Mouse (Mus musculus) urinary bladder, postnatal 0 days (tissue): Measurements from ENCODE around the gene 2900011O08Rik. TPM values are rescaled to one million over a fixed set of nuclear protein-coding genes. Genes with fewer than 3 reads are reported as not detected.

Experiments
- microRNA-seq: library from miRNA; unstranded; fragments of <30 nt; microRNA quantifications from one replicate; pipeline ENCODE4, GENCODE M21; 2016
- polyA plus RNA-seq: library from polyadenylated mRNA; unstranded; fragments of >200 nt; fragmentation: Nextera tagmentation; extraction: Ambion mirVana; gene quantifications from 2 replicates; pipeline ENCODE4 v1.2.1, GENCODE M21; 2015

Gene 2900011O08Rik
- polyA plus RNA-seq: 0.06 and 0.29 TPM in 2 replicates

GRCm38 (mm10) chr16:13986574-13987478, at the start of gene 2900011O08Rik, which contains the start of gene Ifitm7:
TSS of gene 2900011O08Rik (plus strand) at chr16:13986604.
TSS of gene Ifitm7 (minus strand) at chr16:13986888.

Small RNAs within 50 kb of the gene (microRNA-seq; reads per million reads assigned to microRNA genes)
- not detected for gene Gm27671

Other genes with a start within 250 kb of the 2900011O08Rik start
- gene Rrn3, start 205.9 kb upstream of the 2900011O08Rik start, polyA plus RNA-seq: 37.8 and 40.8 TPM in 2 replicates
- gene Ntan1, start 167.8 kb upstream of the 2900011O08Rik start, polyA plus RNA-seq: 161 and 176 TPM in 2 replicates
- gene Pdxdc1, start 83.5 kb upstream of the 2900011O08Rik start, polyA plus RNA-seq: 73.2 and 85.0 TPM in 2 replicates
- 4.0 and 4.7 TPM in 2 replicates for gene Mpv17l, start 83.4 kb upstream of the 2900011O08Rik start, polyA plus RNA-seq
- not detected in 2 replicates for gene Ifitm7, start 284 bp downstream of the 2900011O08Rik start, polyA plus RNA-seq
- gene Nde1, start 176.7 kb downstream of the 2900011O08Rik start, polyA plus RNA-seq: 33.4 and 41.1 TPM in 2 replicates
- 5.9 and 6.6 TPM in 2 replicates for gene Marf1, start 176.7 kb downstream of the 2900011O08Rik start, polyA plus RNA-seq